Mouse (Mus musculus): Measurements from ENCODE around the gene Tstd2. TPM values are rescaled to one million over a fixed set of nuclear protein-coding genes. Genes with fewer than 3 reads are reported as not detected.

The Tstd2 gene
- total RNA-seq, 2 experiments from 2014 or later = 33.4 to 41.0 TPM

DNA sequence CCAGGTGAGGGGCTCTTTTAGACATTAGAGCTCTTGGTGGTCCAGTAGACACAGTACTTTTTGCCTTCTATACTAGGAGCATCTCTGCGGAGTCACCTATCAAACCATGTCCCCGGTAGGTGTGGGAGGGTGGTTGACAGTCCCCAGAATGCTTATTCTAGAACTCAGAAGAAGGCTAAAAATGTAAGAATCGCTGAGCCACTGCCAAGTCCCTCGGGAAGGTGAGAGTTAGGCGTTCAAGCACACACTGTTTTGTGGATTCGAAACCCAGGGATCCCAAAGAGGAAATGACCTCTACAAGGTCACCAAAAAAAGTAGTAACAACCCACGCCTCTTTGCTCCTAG, 51.1 kb downstream of the Tstd2 start:
- ATAC-seq (replicated peaks; ENCODE audit: low FRiP score, low TSS enrichment, poor library complexity, severe bottlenecking) = no peak

DNA sequence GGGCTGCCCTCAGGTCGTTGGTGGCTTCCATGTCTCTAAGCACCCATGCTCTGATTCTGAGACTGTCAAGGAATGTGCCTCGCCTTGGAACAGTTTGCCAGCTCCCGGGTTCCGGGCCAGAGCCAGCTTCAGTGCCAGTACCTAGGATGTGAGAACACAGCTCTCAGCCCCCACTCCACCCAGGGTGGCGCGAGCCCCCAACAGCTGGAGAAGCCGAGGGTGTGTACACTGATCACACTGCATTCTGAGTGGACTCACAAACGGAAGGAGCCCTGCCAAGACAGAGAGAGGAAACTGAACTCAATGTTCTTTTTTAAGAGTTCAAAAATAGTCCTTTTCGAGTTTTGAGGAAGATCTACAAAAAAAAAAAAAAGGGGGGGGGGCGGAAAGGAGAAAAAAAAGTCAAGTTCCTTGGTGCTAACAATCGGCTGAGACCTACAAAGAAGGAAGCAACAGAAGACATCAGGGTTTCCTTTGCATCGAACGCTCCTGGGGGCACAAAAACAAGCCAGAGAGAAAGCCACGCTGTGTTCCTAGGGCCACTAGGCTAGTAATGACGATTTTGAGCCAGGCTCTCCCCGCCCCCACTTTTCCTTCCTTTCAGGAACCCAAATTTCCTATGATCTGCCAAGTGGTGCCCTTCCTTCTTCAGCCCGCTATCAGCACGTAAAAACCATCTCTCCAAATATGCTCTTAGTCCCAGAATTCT, 51.6 kb downstream of the Tstd2 start:
- ATAC-seq (replicated peaks; ENCODE audit: low FRiP score, low TSS enrichment, poor library complexity, severe bottlenecking) = no peak

DNA sequence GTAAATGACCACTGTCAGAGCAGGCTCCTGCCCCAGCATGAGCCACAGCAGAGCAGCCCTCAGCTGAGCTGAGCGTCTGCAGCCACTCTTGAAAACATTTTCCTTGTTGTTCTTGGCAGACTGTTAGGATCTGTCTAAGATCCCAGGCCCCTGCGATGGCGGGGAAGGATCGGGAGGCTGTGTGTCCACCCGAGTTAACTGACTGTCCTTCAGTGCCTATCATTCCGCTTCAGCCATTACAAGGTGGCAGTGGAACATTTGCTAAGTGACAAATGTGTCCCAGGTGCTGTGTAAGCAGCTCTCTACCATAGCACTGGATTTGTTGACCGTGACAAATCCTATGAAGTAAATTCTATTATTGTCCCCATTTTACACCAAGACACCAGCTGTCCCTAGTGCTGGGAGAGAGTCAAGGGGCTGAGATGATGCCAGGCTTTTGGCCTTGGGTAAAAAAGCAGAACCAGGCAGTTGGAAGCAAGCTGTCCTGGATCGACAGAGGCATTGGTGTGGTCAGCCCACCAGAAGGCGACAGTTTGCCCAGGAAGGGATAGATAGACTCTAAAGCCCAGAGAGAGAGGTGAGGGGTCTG, 53.2 kb downstream of the Tstd2 start:
- no peak for ATAC-seq (replicated peaks; ENCODE audit: low FRiP score, low TSS enrichment, poor library complexity, severe bottlenecking)

DNA sequence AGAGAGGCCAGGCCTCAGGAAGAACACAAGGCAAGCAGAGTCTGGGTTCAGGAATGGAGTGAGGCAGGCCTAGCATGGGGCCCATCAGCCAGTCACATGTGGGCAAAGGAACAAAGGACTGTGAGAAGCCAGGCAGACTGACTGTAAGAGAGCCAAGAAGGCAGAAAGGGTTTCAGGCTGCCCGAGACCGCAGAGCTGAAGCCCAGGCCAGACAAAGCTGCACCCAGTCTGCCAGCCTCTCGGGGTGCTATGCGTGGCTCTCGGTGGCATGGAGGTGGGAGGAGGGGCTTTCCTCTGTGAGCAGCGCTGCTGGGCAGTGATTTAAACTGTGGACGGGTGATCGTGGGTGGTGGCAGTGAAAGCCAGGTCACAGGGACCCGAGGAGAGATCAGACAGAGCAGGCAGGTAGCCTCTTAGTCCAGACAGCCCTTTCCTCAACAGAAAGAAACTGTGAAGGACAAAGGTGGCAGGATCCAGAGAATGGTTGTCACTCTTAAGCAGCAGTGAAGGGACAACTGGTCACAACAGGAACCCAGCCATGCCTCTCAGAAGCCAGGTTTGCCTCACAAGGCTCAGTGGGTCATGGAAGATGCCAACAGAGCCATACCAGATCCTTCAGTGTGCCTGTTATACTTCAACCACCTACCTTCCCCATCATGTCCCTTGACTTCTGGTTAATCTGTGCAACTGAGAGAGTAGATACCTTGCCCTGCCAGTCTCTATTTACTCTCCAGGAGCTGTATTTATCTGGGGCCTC, 53.9 kb downstream of the Tstd2 start:
- no peak for ATAC-seq (replicated peaks; ENCODE audit: low FRiP score, low TSS enrichment, poor library complexity, severe bottlenecking)

DNA sequence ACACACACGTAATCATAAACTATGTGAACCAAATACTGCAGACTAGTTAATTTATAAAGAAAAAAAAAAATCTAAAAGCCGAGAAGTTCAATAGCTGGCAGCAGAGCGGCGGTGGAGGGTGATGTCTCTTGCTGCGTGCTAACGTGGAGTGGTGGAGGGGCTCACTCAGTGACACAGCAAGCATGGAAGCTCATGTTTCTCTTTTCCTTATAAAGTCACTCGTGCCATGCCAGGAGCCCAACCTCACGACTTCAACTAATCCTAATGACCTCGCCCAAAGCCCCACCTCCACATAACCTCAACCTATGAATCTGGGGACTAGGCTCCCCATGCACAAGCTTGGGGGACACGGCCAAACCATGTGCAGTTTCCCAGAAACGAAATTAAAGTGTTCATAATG, 55.9 kb downstream of the Tstd2 start:
- no peak for ATAC-seq (replicated peaks; ENCODE audit: low FRiP score, low TSS enrichment, poor library complexity, severe bottlenecking)

DNA sequence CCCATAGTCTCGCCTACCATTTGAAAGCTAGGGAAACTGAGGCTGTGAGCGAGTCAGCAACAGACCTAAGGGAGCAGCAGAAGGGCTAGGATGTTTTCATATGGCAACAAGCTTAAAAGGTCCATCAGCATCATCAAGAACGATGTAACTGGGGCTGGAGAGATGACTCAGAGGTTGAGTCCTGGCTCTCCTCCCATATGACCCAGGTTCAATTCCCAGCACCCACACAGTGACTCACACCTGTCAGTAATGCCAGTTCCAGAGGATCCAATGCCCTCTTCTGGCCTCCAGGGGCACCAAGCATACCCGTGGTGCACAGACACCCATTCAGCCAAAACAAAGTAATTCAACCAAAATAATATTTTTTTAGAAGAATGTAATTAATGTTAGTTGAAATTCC, 58.2 kb downstream of the Tstd2 start:
- no peak for ATAC-seq (replicated peaks; ENCODE audit: low FRiP score, low TSS enrichment, poor library complexity, severe bottlenecking)

DNA sequence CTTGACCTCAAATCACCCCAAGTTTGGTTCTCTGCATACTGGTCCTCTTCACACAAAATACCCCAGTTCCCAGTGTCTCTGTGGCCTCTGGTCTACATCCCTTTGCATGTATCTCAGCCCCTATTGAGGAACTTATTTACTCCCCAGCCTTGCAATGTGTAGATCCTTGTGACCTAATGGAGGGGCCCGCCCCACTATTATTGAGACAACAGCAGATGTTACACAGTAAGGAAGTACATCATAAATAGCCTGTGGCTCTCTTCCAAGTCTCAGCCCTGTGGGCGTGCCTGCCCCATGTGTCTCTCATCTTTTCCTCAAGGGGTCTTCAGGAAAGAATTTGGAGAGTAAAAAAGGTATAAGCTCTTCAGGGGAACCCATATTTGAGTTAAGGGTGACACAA, 61.6 kb downstream of the Tstd2 start:
- no peak for ATAC-seq (replicated peaks; ENCODE audit: low FRiP score, low TSS enrichment, poor library complexity, severe bottlenecking)

DNA sequence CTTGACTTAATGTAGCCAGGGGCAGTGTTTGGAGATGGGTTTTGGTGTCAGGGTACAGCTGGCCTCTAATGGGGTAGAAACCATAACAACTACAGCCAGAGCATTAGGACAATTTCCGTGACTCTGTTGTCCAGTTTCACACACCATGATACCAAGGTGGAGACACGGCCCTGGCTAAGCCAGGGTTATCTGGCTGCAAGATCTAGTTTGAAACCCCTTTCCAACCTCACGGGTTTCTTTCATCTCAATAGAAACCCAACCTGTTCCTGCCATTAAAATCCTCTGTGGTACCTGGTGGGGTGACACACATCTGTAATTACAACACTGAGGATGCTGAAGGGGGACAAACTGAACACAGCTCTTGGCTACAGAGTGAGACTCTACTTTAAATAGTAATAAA, 62.8 kb downstream of the Tstd2 start:
- no peak for ATAC-seq (replicated peaks; ENCODE audit: low FRiP score, low TSS enrichment, poor library complexity, severe bottlenecking)

DNA sequence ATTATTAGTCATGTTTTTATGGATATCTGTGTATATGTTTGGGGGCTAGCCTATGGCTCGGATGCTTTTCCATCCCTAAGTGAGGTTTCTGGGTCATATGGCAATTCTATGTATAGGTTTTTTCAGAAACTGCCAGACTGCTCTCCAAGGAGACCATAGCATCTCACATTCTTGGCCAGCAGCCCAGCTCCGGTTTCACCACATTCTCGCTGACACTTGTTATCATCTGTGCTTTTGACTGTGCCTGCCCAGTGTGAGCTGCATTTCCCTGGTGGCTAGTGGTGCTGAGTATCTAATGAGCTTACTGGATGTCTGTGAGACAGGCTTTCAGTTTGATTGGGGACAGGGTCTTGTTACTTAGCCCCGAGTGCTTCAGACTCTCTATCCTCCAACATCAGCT, 64.8 kb downstream of the Tstd2 start:
- no peak for ATAC-seq (replicated peaks; ENCODE audit: low FRiP score, low TSS enrichment, poor library complexity, severe bottlenecking)

DNA sequence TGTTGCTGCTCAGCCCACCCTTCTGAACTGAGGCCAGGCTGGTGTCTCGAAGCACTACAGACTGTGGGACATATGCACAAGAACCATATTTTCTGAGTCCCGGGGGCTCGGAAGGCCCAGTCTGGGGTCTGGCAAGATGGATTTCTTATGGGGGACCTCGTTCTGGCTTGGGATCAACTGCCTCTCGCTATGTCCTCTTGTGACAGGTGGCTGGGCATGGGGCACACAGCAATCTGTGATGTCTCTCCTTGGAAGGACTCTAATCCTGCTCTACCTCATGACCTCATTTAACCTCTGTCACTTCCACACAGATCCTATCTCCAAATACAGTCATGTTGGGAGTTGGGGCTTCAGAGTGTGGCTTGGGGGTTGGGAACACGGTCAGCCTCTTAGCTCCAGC, 65.9 kb downstream of the Tstd2 start:
- ATAC-seq (replicated peaks; ENCODE audit: low FRiP score, low TSS enrichment, poor library complexity, severe bottlenecking) = no peak

DNA sequence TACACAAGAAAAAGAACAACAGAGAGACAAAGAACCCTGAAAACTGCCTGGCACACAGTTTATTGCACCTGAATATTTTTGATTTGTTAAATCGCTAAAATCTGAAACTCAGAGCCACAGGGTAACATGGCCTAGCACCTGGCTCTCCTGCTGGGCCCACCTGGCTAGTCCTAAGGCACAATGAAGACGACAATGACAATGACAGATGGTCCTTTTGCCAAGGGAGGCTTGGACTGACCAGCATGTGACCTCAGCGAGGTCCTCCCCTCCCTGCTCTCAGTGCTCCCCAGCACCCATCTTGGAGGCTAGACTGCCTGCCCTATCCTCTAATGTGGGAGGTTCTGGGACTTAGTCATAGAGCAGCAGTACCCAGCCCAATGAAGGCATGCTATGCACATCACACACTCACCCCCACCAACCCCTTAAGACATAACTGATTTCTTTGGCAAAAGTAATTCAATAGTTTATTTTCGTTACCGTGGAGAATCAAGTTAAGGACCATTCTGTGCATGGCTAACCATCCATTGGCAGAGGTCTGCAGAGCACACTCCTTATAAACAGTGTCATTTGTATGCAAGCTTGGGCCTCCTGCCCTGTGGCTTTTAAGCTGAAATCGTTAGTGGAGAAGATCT, 68.5 kb downstream of the Tstd2 start:
- no peak for ATAC-seq (replicated peaks; ENCODE audit: low FRiP score, low TSS enrichment, poor library complexity, severe bottlenecking)

DNA sequence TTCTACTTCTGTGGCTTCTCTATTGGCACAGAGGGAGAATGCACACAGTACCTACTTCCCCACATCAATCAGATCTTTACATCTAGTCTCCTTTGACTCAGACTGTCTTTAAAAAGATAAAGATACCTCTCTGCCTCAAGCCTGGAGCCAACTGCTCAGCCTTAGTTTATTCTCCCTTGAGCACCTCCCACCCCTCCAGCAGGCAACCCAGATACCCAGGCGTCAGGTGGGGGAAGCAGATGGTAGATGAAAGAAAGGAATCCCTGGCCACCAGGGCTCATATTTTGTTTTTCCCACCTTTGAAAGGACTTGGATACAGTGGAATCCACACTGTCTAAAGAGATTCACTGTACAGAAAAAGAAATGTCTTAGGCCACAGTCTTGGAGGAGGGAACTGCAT, 69.9 kb downstream of the Tstd2 start:
- no peak for ATAC-seq (replicated peaks; ENCODE audit: low FRiP score, low TSS enrichment, poor library complexity, severe bottlenecking)

DNA sequence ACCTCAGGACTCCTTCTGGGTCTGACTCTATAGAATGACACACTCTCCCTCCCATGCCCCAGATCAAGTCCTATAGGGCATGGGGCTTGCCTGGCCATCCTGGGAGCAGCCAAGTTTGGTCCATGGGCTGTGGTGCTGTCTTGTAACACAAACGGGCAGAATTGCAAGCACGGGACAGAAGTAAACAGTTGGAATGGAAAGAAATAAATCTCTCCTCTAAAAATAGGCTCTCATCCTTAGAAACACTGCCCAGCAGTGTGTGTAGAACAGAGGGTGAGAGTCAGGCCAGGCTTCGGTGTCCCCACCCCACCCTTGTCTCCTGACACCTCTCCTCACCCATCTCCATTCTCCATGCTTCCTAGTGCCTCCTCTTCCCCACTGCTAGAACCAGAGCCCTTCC, 70.4 kb downstream of the Tstd2 start:
- ATAC-seq (replicated peaks; ENCODE audit: low FRiP score, low TSS enrichment, poor library complexity, severe bottlenecking) = no peak

DNA sequence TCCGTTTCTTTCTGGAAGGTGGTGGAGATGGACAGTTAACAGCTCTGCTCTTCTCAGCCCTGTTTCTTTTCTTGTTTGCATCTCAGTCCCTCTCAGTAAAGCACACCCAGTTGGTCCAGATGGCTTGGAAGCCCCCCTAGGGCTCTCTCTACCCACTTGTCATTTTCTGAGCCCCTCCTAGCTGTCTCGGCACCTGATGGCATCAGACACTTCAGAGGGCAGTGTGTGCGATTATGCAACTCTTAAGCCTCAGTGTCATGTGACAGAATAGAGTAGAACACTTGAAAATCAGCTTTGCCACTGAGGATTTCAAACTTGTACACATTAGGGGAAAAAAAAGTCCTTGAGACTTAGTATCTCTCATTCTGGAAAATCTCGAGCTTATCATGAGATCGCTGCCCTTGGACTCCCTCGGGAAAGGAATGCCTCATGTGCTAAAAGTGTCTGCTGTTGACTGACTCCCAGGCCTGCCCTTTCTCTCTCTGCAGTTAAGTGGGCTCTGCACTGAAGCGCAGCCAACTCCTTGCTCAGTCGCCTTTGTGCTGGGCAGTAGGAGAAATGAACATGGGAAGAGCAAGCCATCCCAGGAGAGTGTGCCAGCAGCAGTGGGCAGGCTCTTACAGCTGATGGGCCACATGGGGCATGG, 72.7 kb downstream of the Tstd2 start:
- ATAC-seq (replicated peaks; ENCODE audit: low FRiP score, low TSS enrichment, poor library complexity, severe bottlenecking) = no peak

DNA sequence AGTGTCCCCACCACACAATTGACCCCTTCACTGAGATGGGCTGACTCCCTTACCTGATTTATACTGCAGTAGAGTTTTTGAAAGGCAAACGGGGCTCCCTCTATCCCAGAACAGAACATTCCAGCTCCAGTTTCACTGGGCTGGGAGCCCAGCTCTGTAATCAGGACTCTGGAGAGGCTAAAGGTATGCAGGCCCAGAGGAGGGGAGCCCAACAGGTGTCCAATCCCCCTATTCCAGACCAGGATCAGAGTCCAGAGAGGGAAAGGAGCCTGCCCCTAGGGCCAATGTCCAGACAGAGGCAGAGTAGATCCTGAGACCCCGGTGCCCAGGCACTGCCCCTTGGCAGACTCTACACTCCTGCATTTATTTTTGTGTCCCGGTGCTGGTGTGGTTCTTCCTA, 73.5 kb downstream of the Tstd2 start:
- no peak for ATAC-seq (replicated peaks; ENCODE audit: low FRiP score, low TSS enrichment, poor library complexity, severe bottlenecking)

Other genes starting within 250 kb of the Tstd2 start
- 0.96 TPM in 1 of 2 replicates, not detected in the other for gene Ccdc180, start 248.4 kb downstream of the Tstd2 start, total RNA-seq (2014; fragmentation: Nextera tagmentation)
- gene Ccdc180, start 248.4 kb downstream of the Tstd2 start, total RNA-seq (2017) = not detected in 2 replicates
- 9.0 and 16.6 TPM in 2 replicates for gene Tdrd7, start 173.4 kb downstream of the Tstd2 start, total RNA-seq (2014; fragmentation: Nextera tagmentation)
- gene Tdrd7, start 173.4 kb downstream of the Tstd2 start, total RNA-seq (2017) = 7.7 and 10.3 TPM in 2 replicates
- gene Tmod1, start 99.8 kb downstream of the Tstd2 start, total RNA-seq (2014; fragmentation: Nextera tagmentation) = 0.39 and 0.40 TPM in 2 replicates
- 1.3 TPM in 1 of 2 replicates, not detected in the other for gene Tmod1, start 99.8 kb downstream of the Tstd2 start, total RNA-seq (2017)
- 88.8 and 101 TPM in 2 replicates for gene Ncbp1, start 81 bp downstream of the Tstd2 start, total RNA-seq (2014; fragmentation: Nextera tagmentation)
- 108 and 126 TPM in 2 replicates for gene Ncbp1, start 81 bp downstream of the Tstd2 start, total RNA-seq (2017)
- gene Xpa, start 57.6 kb upstream of the Tstd2 start, total RNA-seq (2014; fragmentation: Nextera tagmentation) = 11.1 and 26.6 TPM in 2 replicates
- 32.6 and 60.5 TPM in 2 replicates for gene Xpa, start 57.6 kb upstream of the Tstd2 start, total RNA-seq (2017)
- not detected in 2 replicates for gene Foxe1, start 204.9 kb upstream of the Tstd2 start, total RNA-seq (2014; fragmentation: Nextera tagmentation)
- gene Foxe1, start 204.9 kb upstream of the Tstd2 start, total RNA-seq (2017) = 0.23 TPM in 1 of 2 replicates, not detected in the other

All from megakaryocyte-erythroid progenitor cell, adult 5-6 weeks (primary cell).